Mouse (Mus musculus) cerebellum, adult 9-10 months (tissue): Measurements from ENCODE around the gene Dnmt3a.

Source experiments
- DNase-seq: peaks from one replicate; pipeline ENCODE4 v3.0.0; 2022

Dnmt3a gene

DNA sequence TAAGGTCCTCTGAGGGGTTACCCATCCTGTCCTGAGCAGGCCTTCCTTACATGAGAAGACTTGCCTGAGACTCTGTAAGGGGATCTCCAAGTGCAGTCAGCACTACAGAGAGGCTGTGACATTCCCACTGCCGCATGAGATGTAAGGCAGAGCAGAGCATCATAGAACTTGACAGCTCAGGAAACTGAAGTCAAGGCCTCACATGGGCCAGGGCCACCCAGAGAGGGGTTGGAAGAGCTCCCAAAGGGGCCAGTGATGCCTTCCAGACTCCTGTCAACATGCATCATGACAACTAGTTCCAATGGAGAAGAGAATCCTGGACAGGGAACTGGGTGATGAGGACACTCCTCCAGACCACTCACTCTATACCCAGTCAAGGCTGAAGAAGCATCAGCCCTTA, 18.3 kb upstream of the Dnmt3a start:
- DNase-seq = no peak

- no peak for DNase-seq
These were observed 17.3 kb upstream of the Dnmt3a start for GRCm38 (mm10) chr12:3788421-3789051.

DNA sequence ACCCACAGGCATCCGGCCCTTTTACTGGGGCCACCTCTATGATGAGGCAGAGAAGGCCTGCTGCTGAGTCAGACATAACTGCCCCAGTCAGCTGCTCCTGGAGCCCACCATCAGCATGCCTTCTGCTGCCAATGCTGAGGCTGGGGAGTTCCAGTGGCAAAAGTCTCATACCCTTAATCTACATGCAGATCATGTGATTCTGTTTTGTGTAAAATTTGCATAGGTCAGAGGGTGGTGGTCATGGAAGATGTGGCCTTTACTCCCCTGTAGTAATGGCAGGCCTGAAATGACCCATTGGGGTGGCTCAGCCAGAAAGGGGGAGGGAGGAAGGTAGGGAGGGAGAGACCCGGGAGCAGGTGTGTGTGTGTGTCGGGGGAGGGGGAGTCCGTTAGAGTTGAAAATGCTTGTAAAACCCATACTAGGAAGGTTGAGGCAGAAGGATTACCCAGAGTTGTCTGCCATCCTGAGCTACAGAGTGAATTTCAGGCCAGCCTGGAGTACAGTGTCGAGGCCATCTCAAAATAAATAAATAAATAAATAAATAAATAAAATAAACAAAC, 16.1 kb upstream of the Dnmt3a start:
- no peak for DNase-seq

- no peak for DNase-seq
These were observed 14.6 kb upstream of the Dnmt3a start for GRCm38 (mm10) chr12:3791257-3791656.

DNA sequence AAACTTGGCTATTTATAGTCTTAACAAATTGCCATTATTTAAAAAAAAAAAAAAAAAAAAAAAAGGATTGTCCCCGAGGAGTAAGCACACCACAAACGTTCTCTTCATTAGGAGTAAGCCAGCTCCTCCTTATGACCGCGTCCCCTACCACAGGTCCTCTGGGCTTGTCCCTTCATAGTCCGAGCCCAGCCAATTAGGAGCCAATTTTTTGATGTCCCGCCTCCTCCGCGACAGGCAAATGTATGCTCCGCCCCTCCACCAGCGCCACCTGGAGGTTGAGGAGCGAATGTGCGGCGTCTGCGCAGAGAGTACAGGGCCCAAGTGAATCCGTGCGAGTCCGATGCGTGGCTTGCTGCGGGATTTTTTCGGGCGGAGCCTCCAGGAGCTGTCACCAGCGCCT, 14.1 kb upstream of the Dnmt3a start:
- peak; percentile 98 for DNase-seq

- no peak for DNase-seq
These were observed 13.6 kb upstream of the Dnmt3a start for GRCm38 (mm10) chr12:3792248-3792647.

GRCm38 (mm10) chr12:3795569-3795968, 10.2 kb upstream of the Dnmt3a start:
- DNase-seq = no peak

DNA sequence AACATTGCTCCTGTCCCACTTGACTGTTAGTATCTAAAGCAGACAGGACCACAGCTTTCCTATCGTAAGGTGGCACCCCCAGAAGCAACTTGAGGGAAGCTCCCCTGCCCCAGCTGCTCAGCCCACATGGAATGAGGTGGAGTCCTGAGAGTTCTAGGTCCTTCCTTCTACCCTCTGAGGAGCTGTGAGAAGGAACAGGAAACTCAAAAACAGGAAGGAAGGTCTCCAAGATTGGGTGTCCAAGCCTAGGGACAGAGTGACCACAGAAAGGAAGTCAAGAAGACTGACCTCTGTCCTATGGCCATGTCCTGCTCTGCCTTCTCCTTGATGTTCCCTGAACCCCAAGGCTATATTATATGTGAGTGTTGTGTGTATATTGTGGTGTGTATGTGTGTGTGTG, 6.3 kb upstream of the Dnmt3a start:
- DNase-seq = no peak

DNA sequence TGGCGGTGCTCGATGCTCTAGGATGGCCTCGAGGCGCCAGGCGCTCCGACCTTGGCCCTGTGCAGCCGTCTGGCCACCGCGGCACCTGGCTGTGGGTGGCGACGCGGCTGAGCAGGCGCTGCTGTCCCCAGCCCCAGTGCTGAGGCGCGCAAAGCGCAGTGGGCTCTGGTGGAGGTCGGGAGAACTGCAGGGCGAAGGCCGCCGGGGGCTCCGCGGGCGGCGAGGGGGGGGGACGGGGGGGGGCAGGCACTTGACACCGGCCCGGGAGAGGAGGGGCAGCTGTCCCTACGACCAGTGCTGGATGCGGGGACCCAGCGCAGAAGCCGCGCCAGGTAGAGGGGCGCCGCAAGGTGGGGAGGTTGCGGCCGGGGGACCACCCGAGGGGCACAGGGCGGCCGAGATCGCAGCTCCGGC, 471 bp downstream of the Dnmt3a start:
- DNase-seq = peak; percentile 74

DNA sequence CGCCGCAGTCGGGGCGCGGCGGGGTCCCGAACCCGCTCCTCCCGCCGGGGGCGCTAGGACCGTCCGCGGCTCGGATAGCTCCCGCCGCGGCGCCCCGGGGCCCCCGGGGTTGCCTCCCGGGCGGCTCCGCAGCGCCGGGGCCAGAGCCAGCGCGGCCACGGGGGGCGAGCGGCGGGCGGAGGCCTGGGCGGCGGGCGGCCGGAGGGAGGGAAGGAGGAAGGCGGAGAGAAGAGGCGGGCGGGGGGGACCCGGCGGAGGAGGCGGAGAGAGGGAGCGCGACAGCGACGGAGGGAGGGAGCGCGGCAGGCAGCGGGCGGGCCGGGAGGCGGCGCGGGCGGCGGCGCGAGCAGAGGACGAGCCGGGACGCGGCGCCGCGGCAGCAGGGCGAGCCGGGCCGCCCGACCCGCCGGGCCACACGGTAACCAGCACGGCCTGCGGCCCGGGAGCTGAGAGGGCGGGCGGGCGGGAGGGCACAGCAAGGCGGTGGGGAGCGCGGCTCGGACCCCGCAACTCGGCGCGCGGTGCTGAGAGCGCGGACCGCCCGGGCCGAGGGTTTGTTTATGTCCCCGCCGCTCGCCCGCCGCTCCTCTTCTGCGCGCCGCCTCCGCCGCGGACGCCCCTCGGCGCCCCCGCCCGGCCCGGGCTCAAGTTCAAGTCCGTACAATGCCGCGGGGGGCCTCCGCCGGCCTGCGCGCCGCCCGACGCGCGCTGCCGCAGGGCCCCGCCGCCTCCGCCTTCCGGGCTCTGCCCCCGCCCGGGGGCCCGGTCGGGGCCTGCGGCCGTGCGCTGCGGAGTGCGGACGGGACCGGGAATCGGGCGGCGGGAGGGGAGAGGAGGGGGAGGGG, 1.1 kb downstream of the Dnmt3a start:
- peak; percentile 74 for DNase-seq

DNA sequence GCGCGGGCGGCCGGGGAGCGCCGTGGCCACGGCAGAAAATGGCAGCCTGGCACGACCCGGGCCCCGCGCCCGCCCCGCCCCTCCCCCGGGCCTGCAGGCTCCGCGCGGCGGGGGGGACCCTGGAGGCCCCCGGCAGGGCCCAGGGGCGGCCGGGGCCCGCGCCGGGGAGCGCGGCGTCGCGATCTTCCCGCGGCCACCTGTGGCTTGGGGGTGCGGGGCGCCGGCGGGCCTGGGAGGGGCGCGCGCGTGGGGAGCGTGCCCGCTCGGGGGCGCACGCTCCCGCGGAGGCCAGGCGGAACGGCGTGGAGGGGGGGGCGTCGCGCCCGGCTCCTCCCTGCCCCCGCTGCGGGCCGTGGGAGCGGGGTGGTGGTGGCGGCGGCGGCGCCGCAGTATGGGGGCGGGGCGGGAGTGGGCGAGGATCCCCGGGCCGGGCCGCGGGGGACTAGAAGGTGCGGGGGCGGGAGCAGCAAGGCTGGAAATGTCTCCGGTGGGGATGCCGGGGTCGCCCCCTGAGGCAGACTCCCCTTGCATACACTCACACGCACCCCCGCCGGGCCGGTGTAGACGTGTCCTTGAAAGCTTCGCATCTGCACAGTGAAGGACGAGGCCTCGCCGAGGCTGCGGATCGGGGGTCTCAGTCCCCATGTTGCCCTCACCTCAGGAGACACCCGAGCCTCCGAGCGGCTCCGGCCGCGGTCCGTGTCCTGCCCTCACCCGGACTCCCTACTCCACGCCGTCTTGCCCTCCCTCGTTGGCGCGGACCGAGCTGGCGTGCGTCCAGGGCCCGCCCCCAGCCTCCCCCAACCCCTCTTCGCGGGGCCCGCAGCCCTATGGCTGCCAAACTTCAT, 2.0 kb downstream of the Dnmt3a start:
- DNase-seq = peak; percentile 74

DNA sequence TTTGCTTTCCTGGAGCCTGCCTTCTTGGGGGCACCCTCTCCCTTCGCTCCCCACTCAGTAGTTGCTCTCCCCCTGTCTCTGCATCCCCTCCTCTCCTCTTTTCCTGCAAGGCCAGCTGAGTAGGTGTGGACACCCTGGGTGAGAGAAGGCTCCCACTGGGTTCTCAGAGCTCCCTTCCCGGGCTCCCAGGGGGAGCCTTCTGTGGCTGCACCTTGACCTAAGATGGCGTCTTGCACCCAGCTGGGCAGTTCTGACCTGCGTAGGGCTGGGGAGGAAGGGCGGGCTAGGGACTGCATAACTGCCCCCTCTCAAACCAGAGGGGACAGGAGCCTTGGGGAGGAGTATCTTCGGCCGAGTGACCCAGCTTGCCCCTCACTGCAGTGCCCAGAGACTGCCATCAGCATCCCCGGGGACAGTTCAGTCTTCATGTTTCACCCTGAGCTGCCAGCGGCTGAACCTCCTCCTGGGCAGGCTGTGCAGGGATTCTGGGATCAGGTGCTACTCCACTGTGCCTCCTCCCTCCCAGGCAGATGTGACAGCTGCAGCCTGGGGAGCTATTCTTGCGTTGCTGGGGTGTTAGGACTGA, 2.7 kb downstream of the Dnmt3a start:
- DNase-seq = no peak

DNA sequence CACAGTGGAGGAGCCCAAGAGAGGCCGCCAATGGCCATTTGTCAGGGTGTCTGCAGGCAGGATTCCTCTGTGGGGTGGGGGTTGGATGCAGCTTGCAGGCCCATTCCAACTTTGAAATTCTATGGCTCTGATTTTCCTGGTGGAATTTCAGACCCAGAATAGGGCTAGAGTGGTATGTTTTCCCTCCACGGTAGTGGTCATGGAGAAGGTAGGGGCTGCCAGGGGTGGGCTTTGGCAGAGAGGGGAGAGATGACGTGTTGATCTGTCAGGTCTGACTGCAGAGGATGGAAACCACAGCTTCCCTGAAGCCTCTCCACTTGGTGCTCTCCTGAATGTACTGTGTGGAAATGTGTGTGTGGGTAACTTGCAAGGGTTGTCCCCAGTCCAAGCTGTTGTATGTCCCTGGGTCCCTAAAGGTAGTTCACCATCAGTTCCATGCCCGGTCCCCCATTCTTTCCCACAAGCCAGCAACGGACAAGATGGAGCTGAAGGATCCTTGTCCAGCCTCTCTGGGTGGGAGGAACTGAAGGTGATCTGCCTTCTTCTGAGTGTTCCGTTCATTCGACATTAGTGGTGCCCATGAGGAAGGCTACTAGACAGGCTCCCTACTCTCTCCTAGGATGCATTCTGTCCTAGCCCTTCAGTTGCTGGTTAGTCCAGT, 3.8 kb downstream of the Dnmt3a start:
- DNase-seq = peak; percentile 57

GRCm38 (mm10) chr12:3810455-3810854, 4.6 kb downstream of the Dnmt3a start:
- peak; percentile 40 for DNase-seq

- peak; percentile 50 for DNase-seq
These were observed 5.8 kb downstream of the Dnmt3a start for GRCm38 (mm10) chr12:3811596-3811995.

DNA sequence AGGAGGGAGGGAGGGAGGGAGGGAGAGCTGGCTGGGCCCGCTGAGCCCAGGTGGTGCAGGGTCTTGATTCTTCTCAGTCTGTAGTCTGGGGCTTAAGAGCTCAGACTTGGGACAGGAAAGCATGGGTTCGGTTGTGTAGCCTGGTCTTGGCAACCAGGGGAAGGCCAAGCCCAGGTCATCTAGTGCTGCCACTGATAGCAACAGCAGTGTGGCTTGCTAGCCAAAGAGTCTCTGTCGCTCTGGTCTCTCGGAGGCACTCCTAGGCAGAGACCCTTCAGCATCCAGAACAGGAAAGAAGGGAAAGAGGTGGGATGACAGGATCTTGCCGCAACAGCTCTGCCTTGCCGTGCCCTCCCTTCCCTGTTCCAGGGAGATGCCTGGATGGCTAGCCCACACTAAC, 6.4 kb downstream of the Dnmt3a start:
- DNase-seq = no peak

DNA sequence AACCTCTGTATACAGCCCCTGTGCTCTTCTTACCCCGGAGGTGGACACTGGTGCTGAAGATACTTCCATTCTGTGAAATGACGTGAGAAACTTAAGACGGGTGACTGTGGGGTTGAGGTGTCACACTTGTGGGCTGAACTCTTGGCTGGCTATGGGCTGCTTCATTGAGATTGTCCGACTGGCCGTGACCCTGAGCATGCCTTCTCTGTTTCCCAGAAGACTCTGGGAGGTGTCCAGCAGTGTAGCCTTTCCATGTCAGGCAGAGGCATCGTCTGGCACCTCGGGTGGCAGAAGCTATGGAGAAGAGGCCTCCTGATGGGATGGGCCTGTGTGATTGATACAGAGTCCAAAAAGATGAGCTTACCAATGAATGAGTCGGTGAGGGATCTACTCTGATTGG, 7.3 kb downstream of the Dnmt3a start:
- DNase-seq = no peak

GRCm38 (mm10) chr12:3815386-3815785, 9.6 kb downstream of the Dnmt3a start:
- no peak for DNase-seq

DNA sequence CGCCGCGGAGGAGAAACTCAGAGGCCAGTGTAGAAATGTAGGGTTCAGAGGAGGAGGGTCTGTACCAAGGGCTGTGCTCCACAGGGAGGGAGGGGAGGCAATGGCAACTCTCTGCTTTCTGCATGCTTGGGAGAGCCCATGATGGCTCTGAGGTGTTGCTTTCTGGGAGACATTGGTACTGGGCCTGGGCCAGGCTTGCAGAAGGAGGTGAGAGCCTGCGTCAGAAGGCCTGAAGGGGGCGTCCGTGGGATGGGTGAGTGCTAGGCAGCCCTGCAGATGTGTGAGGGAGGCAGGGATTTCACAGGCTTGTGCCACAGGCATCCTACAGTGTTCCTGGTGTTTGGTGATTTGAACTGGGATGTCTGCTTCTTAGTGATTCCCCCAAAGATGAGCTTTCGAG, 11.2 kb downstream of the Dnmt3a start:
- no peak for DNase-seq

DNA sequence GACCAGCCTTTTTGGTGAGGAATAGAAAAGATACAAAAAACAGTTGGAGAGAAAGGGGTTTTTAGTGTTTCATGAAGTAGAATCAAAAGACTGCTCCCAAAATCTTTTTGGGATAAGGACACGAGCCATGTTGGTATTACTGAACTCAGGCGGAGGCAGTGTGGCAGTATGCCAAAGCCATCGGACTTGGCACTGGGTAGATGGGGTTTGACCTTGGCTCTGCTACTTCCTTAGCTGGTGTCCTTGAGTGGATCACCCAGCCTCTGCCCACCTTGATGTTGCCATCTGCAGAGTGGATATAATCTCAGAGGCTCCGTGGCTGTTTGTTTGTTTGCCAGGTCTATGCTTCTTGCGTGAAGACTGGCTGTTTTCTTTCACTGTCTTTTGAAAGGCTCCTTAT, 11.8 kb downstream of the Dnmt3a start:
- DNase-seq = no peak

DNA sequence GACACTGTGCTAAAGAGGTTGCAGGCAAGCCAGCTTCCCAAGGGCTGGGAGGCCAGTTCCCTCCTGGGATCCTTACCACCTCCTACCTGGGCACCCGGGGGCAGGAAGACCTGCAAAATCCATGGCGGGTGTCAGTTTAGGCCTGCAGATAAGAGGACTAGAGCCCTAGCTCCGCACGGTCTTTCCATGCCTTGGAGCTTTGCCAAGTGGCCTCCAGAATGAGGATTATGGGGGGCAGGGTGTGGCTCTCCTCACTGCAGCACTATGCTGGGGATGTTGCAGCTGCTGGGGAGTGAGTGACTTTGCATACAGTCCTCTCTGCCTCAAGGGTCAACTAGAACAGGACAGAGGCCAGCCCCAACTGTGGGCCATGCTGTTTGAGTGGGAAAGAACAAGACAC, 14.1 kb downstream of the Dnmt3a start:
- DNase-seq = peak; percentile 38

- DNase-seq = no peak
These were observed 17.6 kb downstream of the Dnmt3a start for GRCm38 (mm10) chr12:3823408-3823807.
